Mouse (Mus musculus): ENCODE measurements at regions not wholly inside any gene's neighbourhood (a gene's known extent, or its start where the extent isn't known, plus 50 kb on each side); places are given as distances from the start of the nearest gene placed in this dataset.

GRCm38 (mm10) chr10:67339371-67339929, 54.3 kb upstream of the Nrbf2 start:
- DNase-seq (ENCODE audit: low spot score in 2 of 2) = no peak

GRCm38 (mm10) chr10:67344722-67345121, 59.6 kb upstream of the Nrbf2 start:
- DNase-seq (ENCODE audit: low spot score in 2 of 2) = no peak

GRCm38 (mm10) chr10:67350956-67351355, 65.9 kb upstream of the Nrbf2 start:
- DNase-seq (ENCODE audit: low spot score in 2 of 2) = no peak

- DNase-seq (ENCODE audit: low spot score in 2 of 2) = no peak
Observed at GRCm38 (mm10) chr10:67360793-67361192, 75.7 kb upstream of the Nrbf2 start.

- no peak for DNase-seq (ENCODE audit: low spot score in 2 of 2)
Observed at GRCm38 (mm10) chr10:67361281-67361680, 76.2 kb upstream of the Nrbf2 start.

- DNase-seq (ENCODE audit: low spot score in 2 of 2) = no peak
Observed at GRCm38 (mm10) chr10:67364595-67364994, 79.5 kb upstream of the Nrbf2 start.

- DNase-seq (ENCODE audit: low spot score in 2 of 2) = no peak
Observed at GRCm38 (mm10) chr10:67365158-67365557, 80.1 kb upstream of the Nrbf2 start.

- no peak for DNase-seq (ENCODE audit: low spot score in 2 of 2)
Observed at GRCm38 (mm10) chr10:67372569-67373161, 87.6 kb upstream of the Nrbf2 start.

GRCm38 (mm10) chr10:67376638-67377037, 91.5 kb upstream of the Nrbf2 start:
- no peak for DNase-seq (ENCODE audit: low spot score in 2 of 2)

- DNase-seq (ENCODE audit: low spot score in 2 of 2) = no peak
Observed at GRCm38 (mm10) chr10:67377643-67378223, 92.6 kb upstream of the Nrbf2 start.

GRCm38 (mm10) chr10:67380174-67380573, 95.1 kb upstream of the Nrbf2 start:
- DNase-seq (ENCODE audit: low spot score in 2 of 2) = no peak

GRCm38 (mm10) chr10:67383352-67383751, 98.2 kb upstream of the Nrbf2 start:
- DNase-seq (ENCODE audit: low spot score in 2 of 2) = no peak

- no peak for DNase-seq (ENCODE audit: low spot score in 2 of 2)
Observed at GRCm38 (mm10) chr10:67383802-67384567, 98.9 kb upstream of the Nrbf2 start.

- no peak for DNase-seq (ENCODE audit: low spot score in 2 of 2)
Observed at GRCm38 (mm10) chr10:67384568-67384958, 99.5 kb upstream of the Nrbf2 start.

- DNase-seq (ENCODE audit: low spot score in 2 of 2) = no peak
Observed at GRCm38 (mm10) chr10:67385966-67386365, 100.9 kb upstream of the Nrbf2 start.

GRCm38 (mm10) chr10:67388755-67389154, 103.7 kb upstream of the Nrbf2 start:
- DNase-seq (ENCODE audit: low spot score in 2 of 2) = no peak

GRCm38 (mm10) chr10:67400434-67400833, 115.3 kb upstream of the Nrbf2 start:
- no peak for DNase-seq (ENCODE audit: low spot score in 2 of 2)

GRCm38 (mm10) chr10:67401409-67401808, 116.3 kb upstream of the Nrbf2 start:
- no peak for DNase-seq (ENCODE audit: low spot score in 2 of 2)

- no peak for DNase-seq (ENCODE audit: low spot score in 2 of 2)
Observed at GRCm38 (mm10) chr10:67417529-67417928, 117.7 kb upstream of the Egr2 start.

GRCm38 (mm10) chr10:67420761-67421160, 114.5 kb upstream of the Egr2 start:
- no peak for DNase-seq (ENCODE audit: low spot score in 2 of 2)

- no peak for DNase-seq (ENCODE audit: low spot score in 2 of 2)
Observed at GRCm38 (mm10) chr10:67425407-67425806, 109.9 kb upstream of the Egr2 start.

- no peak for DNase-seq (ENCODE audit: low spot score in 2 of 2)
Observed at GRCm38 (mm10) chr10:67427220-67427619, 108.1 kb upstream of the Egr2 start.

- no peak for DNase-seq (ENCODE audit: low spot score in 2 of 2)
Observed at GRCm38 (mm10) chr10:67430805-67431204, 104.5 kb upstream of the Egr2 start.

Measured in urinary bladder, adult 18-20 months (tissue).